Mouse (Mus musculus) left cerebral cortex, adult 2 months (tissue): ENCODE measurements around the gene Galk1. TPM values are rescaled to one million over a fixed set of nuclear protein-coding genes. Genes with fewer than 3 reads are reported as not detected.
A peak's percentile ranks its signal among the peaks of the same experiment; 100 is the strongest.

Experiments
- DNase-seq, 2 experiments: peaks; one replicate each; pipeline ENCODE4 v3.0.0; 2021 to 2022; ENCODE audit warnings: low spot score in 2 of 2, mixed read lengths in 1 of 2; ENCODE audit errors: extremely low spot score in 1 of 2
- H3K27ac ChIP-seq: fragments of 200-600 bp; 2 replicates; pipeline ENCODE4 v1.8.1; 2022
- H3K4me3 ChIP-seq: fragments of 200-600 bp; 2 replicates; pipeline ENCODE4 v1.8.1; 2022
- CTCF ChIP-seq: fragments of 200-600 bp; IDR thresholded peaks from 2 replicates; pipeline ENCODE4 v1.8.1; 2022; ENCODE audit warnings: antibody characterized with exemption, mild to moderate bottlenecking, moderate library complexity
- intact Hi-C: fragments of 180-260 bp; cut with DNase I; formaldehyde crosslinking; loops from one replicate; pipeline ENCODE4 v1.15.1; 2025
- total RNA-seq, 2 experiments: library from RNA; stranded (reverse); gene quantifications; 2 replicates each; pipeline ENCODE4 v1.2.3; 2021

Galk1 gene
- total RNA-seq, 2 experiments from 2014 or later = 13.3 to 13.9 TPM

DNA sequence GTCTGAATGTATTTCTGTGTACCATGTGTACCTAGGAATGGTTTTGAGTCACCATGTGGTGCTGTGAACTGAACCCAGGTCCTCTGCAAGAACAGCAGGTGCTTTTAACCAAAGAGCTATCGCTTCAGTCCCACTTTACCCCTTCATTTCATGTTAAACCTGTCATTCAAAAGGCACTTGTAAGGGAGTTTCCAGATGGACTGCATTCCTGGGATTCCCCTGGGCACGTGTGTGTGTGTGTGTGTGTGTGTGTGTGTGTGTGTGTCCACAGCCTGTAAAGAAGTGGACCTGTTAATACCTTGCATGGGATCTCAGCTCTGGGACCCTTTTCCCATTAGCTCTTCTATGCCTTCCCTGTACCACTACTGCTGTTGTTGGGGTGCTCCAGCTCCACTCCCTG lies 37.1 kb upstream of the Galk1 start:
- no peak for TF ChIP-seq CTCF
- no peak overlapping the region for H3K27ac ChIP-seq
- no peak overlapping the region for H3K4me3 ChIP-seq
- DNase-seq = no peak
- intact Hi-C loops = no loop called here

DNA sequence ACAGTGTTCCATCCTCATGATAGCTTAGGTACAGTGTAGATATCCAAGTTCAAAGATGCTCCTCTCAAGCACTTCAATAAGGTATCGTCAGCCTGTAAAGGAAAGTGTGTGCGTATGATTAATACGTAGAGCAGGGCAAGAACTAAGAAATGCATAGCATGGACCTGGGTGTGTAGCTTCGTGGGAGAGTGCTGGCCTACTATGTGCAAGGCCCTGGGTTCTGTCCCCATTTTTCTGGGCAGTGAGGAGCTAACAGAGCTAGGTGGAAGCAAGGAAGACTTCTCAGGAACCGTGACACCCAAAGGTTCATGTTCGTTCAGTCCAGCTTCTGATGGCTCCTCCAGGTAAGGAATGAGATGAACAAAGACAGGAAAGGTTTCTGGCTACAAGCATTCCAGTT lies 32.7 kb upstream of the Galk1 start:
- no peak for DNase-seq
- Histone ChIP-seq H3K4me3 (no peak overlapping the region), H3K27ac (no peak overlapping the region)
- intact Hi-C loops = no loop called here
- TF ChIP-seq CTCF = no peak

DNA sequence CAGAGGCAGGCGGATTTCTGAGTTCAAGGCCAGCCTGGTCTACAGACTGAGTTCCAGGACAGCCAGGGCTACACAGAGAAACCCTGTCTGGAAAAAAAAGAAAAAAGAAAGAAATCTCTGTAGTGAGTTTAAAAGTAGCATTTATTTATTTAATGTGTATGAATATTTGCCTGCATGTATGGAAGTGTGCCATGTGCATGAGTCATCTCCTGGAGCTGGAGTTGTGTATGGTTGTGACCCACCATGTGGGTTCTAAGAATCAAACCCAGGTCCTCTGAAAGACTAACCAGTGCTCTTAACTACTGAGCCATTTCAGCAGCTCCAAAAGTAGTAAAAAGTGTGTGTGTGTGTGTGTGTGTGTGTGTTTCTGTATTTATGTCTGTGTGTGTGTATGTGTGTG lies 30.8 kb upstream of the Galk1 start:
- intact Hi-C loops = no loop called here
- Histone ChIP-seq H3K4me3 (no peak overlapping the region), H3K27ac (no peak overlapping the region)
- no peak for DNase-seq
- no peak for TF ChIP-seq CTCF

DNA sequence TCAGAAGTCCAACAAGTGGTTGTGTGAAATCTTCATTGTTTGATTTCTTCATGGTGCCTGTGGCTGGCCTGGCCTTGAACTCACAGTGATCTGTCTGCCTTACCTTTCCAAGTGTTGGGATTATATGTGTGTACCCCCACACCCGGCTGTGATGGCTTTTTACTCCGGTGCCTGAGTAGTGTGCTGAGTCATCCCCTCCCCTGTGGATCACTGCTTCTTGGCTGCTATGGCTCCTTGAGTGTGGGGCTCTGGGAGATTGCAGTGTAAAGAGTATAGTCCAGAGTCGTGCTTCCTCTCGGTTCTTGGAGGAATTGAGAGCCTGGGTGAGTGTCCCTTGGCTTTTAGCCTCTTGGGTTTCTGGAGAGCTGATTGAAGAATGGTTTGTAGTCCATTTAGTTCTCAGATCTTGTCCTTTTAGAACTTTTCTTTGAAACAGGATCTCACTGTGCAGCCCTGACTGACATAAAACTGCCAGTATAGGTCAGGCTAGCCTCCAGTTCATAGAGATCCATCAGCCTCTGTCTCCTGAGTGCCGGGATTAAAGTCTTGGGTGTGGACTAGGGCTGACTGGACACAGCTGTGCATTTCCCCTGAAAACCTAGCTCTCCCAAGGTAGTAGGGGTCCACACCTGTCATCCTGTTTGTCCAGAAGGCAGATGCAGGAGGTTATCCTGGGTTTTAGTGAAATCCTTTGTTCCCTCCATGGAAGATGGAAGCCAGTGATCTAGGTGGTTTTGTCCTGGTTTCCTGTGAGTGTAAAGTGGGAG lies 30.0 kb upstream of the Galk1 start:
- H3K4me3 ChIP-seq = no peak overlapping the region
- intact Hi-C loops = no loop called here
- DNase-seq = no peak
- TF ChIP-seq CTCF = no peak
- H3K27ac ChIP-seq = no peak overlapping the region

DNA sequence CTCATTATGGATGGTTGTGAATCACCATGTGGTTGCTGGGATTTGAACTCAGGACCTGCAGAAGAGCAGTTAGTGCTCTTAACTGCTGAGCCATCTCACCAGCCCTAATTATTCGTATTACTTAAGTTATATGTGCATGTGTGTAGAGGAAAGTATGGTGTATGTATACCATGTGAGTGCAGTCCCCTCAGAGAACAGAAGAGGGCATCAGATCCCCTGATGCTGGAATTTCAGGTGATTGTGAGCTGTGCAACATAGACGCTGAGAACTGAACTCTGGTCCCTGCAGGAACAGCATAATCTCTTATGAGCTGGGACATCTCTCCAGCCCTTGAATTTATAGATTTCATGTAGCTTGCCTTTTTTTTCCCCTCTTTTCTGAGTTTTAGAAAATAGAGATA lies 29.3 kb upstream of the Galk1 start:
- DNase-seq = no peak
- intact Hi-C loops = no loop called here

DNA sequence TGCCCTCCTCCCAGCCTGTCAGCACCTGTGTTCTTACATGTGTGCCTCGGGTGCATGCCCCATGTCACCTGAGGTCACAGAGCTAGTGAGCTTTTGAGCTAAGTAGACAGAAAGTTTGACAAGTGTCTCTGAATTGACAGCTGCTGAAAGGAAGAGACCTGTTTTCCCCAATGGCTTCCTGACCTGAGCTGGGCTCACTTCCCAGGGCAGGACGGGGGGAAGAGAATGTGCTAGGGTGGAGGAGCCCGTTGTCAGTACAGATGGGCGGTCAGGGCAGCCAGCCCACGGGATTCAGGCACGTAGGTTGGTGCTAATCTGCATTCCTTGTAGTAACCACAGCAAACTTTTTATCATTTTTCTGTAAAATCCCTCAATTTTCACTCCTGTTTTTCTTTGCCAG lies 28.1 kb upstream of the Galk1 start:
- intact Hi-C loops = no loop called here
- Histone ChIP-seq H3K27ac (no peak overlapping the region), H3K4me3 (no peak overlapping the region)
- no peak for DNase-seq
- TF ChIP-seq CTCF = no peak

More for the DNA sequence above, 29.3 kb upstream of the Galk1 start:
- H3K4me3 ChIP-seq = no peak overlapping the region
- peak; percentile 6; the same call in 1 of the 2 replicates for TF ChIP-seq CTCF
- H3K27ac ChIP-seq = no peak overlapping the region

DNA sequence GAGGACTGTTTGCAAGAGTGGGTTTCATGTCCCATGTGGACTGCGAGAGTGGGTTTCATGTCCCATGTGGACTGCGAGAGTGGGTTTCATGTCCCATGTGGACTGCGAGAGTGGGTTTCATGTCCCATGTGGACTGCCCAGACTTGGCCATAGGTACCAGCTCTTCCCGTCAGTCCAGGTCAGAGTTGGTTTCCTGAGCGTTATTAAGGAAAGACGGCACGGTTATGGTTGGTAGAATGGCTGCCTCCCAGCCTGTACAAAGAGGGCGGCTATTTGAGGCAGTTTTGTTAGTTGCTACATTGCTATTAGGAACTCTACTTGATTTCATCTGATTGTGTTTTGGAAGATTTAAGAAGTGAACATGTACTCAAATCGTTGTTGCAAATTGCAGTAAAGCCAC lies 25.3 kb upstream of the Galk1 start:
- intact Hi-C loops = no loop called here
- Histone ChIP-seq H3K27ac (no peak overlapping the region), H3K4me3 (no peak overlapping the region)
- TF ChIP-seq CTCF = no peak
- no peak for DNase-seq

DNA sequence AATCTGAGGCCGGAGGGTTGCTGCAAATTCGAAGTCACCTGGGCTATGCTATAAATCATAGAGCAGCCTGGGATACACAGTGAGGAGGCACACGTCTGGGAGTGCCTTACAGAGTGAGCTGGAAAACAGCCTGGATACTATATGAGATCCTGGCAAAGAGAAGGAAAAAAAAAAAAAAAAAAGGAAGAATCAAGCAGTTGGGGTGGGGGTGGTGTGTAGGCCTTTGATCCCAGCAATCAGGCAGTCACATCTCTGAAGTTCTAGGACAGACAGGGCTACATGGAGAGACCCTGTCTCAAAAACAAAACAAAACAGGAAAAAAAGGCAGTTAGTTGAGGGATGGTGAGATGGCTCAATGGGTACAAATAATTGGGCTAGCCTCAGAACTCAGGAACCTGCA lies 24.2 kb upstream of the Galk1 start:
- Histone ChIP-seq H3K4me3 (no peak overlapping the region), H3K27ac (no peak overlapping the region)
- no peak for DNase-seq
- intact Hi-C loops = no loop called here
- TF ChIP-seq CTCF = no peak

DNA sequence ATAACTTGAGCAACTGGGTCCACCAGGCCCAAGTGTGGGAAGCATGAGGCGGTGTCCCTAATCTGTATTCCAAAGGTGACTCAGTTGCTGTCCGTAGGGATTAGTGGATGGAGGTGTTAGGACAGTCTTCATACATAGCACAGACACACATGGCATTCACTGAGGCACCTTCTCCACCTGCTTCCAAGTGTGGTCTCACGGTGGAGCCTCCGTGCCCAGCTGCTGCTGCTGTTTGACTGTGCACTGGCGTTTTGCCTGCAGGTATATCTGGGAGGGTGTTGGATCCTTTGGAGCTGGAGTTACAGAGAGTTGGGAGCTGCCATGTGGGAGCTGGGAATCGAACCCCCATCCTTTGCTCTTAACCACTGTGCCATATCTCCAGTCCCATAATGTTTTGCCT lies 22.1 kb upstream of the Galk1 start:
- no peak overlapping the region for H3K27ac ChIP-seq
- DNase-seq = no peak
- no peak overlapping the region for H3K4me3 ChIP-seq
- intact Hi-C loops = no loop called here
- no peak for TF ChIP-seq CTCF

DNA sequence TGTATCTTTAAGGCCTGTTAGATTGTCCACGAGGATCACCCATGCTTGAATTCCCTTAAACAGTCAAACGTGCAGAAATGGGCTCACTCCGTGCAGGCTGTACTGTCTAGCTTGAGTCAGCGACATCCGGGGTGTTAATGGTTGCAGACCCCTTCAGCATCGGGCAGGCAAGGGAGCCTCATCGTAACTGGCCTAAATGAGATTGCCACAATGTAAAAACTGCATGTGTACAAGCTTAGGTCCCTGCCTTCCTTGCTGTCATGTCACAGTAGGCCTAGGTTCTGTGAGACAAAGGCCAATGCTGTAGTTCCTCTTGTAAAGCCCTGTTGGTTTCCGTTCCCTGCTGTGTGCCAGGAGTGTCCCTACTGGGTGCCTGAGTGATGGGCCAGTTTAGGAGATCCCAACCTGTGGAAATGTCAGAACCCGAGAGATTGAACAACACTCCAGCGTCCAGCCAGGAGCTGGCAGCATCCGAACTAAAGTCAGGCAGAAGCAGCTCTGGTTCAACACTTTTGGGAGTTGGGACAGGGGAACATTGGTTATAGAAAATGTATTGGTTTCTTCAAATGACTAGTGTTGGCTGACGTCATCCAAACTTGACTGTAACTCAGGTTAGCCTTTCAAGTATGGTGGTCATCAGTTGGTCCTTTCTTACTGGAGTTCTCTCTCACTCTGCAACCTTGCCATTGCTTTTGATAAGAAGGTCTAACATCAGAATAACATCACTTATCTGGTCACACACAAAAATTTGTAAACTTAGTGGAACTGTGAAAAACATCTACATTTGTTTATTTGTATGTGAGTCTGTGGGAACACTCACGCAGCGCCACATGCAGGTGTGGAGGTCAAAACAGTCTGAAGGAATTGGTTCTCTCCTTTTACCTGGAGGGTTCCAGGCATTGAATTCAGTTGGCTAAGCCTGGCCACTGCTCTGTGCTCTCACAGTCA lies 18.7 kb upstream of the Galk1 start:
- no peak for DNase-seq
- TF ChIP-seq CTCF = no peak
- Histone ChIP-seq H3K4me3 (peak overlapping the region; percentile 72), H3K27ac (peak overlapping the region; percentile 100)
- intact Hi-C loops = loop anchor here (2.0 kb wide), 2 partner anchors 28 to 56 kb away; partner anchors contain the start of gene Wbp2

DNA sequence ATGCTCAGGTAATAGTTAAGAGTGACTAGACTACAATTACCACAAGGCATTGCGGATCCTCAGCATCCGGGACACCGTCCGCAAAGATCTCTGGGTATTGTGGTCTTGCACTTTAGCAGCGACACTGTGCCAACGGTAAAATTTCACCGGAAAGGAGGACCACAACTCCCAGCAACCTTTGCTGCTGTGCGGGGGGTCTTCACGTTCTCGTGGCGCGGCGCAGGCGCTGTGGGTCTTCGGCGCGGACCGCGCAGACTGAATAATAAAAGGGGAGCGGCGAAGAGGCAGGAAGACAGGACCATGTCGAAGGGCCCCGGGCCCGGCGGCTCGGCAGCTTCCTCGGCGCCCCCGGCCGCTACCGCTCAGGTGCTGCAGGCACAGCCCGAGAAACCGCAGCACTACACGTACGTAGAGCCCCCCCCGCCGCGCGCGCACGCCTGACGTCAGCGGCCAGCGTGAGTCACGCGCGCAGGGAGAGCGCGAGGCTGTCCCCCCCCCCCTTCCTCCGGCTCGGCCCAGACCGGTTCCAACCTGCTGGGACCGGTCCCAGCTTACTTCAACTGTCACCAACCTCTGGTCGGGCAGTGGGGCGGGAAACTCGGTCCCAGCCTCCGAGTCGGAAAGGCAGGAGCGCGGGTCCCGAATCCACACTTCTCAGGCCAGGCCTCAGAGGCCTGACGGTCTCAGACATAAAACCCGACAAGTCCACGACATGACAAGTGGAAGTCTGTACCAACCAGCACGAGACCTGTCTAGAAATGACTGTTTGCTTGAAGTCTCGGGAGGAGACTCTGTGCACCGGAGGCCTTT lies 17.8 kb upstream of the Galk1 start, which contains the start of gene Unk:
Gene Unk (plus strand): TSS at position 235 of the 810 bp plus-strand sequence.
- intact Hi-C loops = loop anchor here (2.0 kb wide), 2 partner anchors 29 to 57 kb away; partner anchors contain the start of gene Wbp2

More for the DNA sequence above, 17.8 kb upstream of the Galk1 start, which contains the start of gene Unk:
- no peak for TF ChIP-seq CTCF
- peak; percentile 96 for DNase-seq
- Histone ChIP-seq H3K4me3 (peak within 1 kb of the TSS; percentile 72), H3K27ac (peak within 1 kb of the TSS; percentile 100)
